Mouse (Mus musculus): ENCODE measurements around the gene Klhdc8b. TPM values are rescaled to one million over a fixed set of nuclear protein-coding genes. Genes with fewer than 3 reads are reported as not detected.

Klhdc8b gene
- polyA plus RNA-seq, 1 experiment, result 58.8 TPM

Other genes starting within 250 kb of the Klhdc8b start
- gene Dag1, start 197.6 kb downstream of the Klhdc8b start, polyA plus RNA-seq (2012; rRNA removed), result 60.0 and 110 TPM in 2 replicates
- gene Nicn1, start 171.2 kb downstream of the Klhdc8b start, polyA plus RNA-seq (2012; rRNA removed), result 26.4 and 27.3 TPM in 2 replicates
- gene Amt, start 164.7 kb downstream of the Klhdc8b start, polyA plus RNA-seq (2012; rRNA removed), result 37.3 and 45.6 TPM in 2 replicates
- 151 and 208 TPM in 2 replicates for gene Rhoa, start 155.5 kb downstream of the Klhdc8b start, polyA plus RNA-seq (2012; rRNA removed)
- gene Tcta, start 155.4 kb downstream of the Klhdc8b start, polyA plus RNA-seq (2012; rRNA removed), result 78.7 and 101 TPM in 2 replicates
- gene Gpx1, start 122.7 kb downstream of the Klhdc8b start, polyA plus RNA-seq (2012; rRNA removed), result 823 and 905 TPM in 2 replicates
- gene Usp4, start 113.7 kb downstream of the Klhdc8b start, polyA plus RNA-seq (2012; rRNA removed), result 66.8 and 69.5 TPM in 2 replicates
- gene 1700102P08Rik, start 68.8 kb downstream of the Klhdc8b start, polyA plus RNA-seq (2012; rRNA removed), result 0.25 and 0.34 TPM in 2 replicates
- 0.04 and 0.16 TPM in 2 replicates for gene Ccdc36, start 33.1 kb downstream of the Klhdc8b start, polyA plus RNA-seq (2012; rRNA removed)
- not detected in 2 replicates for gene BC048562, start 25.1 kb downstream of the Klhdc8b start, polyA plus RNA-seq (2012; rRNA removed)
- gene Ccdc71, start 1.1 kb downstream of the Klhdc8b start, polyA plus RNA-seq (2012; rRNA removed), result 21.5 and 23.2 TPM in 2 replicates
- 174 and 220 TPM in 2 replicates for gene Lamb2, start 18.2 kb upstream of the Klhdc8b start, polyA plus RNA-seq (2012; rRNA removed)
- gene Usp19, start 29.0 kb upstream of the Klhdc8b start, polyA plus RNA-seq (2012; rRNA removed), result 150 and 161 TPM in 2 replicates
- 248 and 249 TPM in 2 replicates for gene Qars, start 46.1 kb upstream of the Klhdc8b start, polyA plus RNA-seq (2012; rRNA removed)
- gene Qrich1, start 55.2 kb upstream of the Klhdc8b start, polyA plus RNA-seq (2012; rRNA removed), result 92.2 and 108 TPM in 2 replicates
- gene Impdh2, start 98.7 kb upstream of the Klhdc8b start, polyA plus RNA-seq (2012; rRNA removed), result 79.5 and 90.1 TPM in 2 replicates
- gene Ndufaf3, start 105.9 kb upstream of the Klhdc8b start, polyA plus RNA-seq (2012; rRNA removed), result 49.3 and 63.1 TPM in 2 replicates
- gene Dalrd3, start 108.3 kb upstream of the Klhdc8b start, polyA plus RNA-seq (2012; rRNA removed), result 197 and 214 TPM in 2 replicates
- gene Wdr6, start 117.2 kb upstream of the Klhdc8b start, polyA plus RNA-seq (2012; rRNA removed), result 48.1 and 59.1 TPM in 2 replicates
- gene P4htm, start 136.1 kb upstream of the Klhdc8b start, polyA plus RNA-seq (2012; rRNA removed), result 9.5 and 11.4 TPM in 2 replicates
- 40.2 and 44.6 TPM in 2 replicates for gene Arih2, start 187.8 kb upstream of the Klhdc8b start, polyA plus RNA-seq (2012; rRNA removed)
- gene Slc25a20, start 200.5 kb upstream of the Klhdc8b start, polyA plus RNA-seq (2012; rRNA removed), result 29.2 and 30.0 TPM in 2 replicates
- 18.3 and 18.9 TPM in 2 replicates for gene Prkar2a, start 227.7 kb upstream of the Klhdc8b start, polyA plus RNA-seq (2012; rRNA removed)